ENCODE assay signal across 15 mouse cellular contexts in genomic region chr4:148403402-148403801, GRCm38 (mm10). TPM values are rescaled to one million over a fixed set of nuclear protein-coding genes. Genes with fewer than 3 reads are reported as not detected.
A peak's percentile ranks its signal among the peaks of the same experiment; 100 is the strongest.
DNase-seq lines count a peak whose midpoint lies in the region; ATAC-seq and TF ChIP-seq lines count a peak whose summit lies in the region.
"Had no signal": no experiment of that assay in that cellular context is flagged by ENCODE, and none has a peak within 500 bp of the region (broad histone marks: within the 10 kb centered on the region; RNA-seq: fewer than 3 reads in every experiment).

No protein-coding gene starts in this region.

- H3K36me3 ChIP-seq in midbrain, embryonic 10.5 days, result no peaks in the 10 kb centered on the region
- no peaks in the 10 kb centered on the region for H3K36me3 ChIP-seq in midbrain, embryonic 13.5 days
- H3K36me3 ChIP-seq in hindbrain, embryonic 12.5 days, result no peaks in the 10 kb centered on the region
- no peaks in the 10 kb centered on the region for H3K36me3 ChIP-seq in neural tube, embryonic 14.5 days (ENCODE audit: control insufficient read depth, insufficient read depth, low read length)
- no peaks in the 10 kb centered on the region for H3K36me3 ChIP-seq in thymus, adult 2 months (ENCODE audit: control insufficient read depth, insufficient read depth, low read length)
- H3K36me3 ChIP-seq: embryonic facial prominence, embryonic 10.5 days had no signal

- DNase-seq in midbrain, embryonic 10.5 days (ENCODE audit: low spot score), result no peak
- peak; percentile 41 for DNase-seq in cerebellum, adult 9-11 months
- DNase-seq in lung, postnatal 14 days, result no peak
- no peak for DNase-seq in thymus, adult 2 months
- no peak for DNase-seq in testis, postnatal 14 days (ENCODE audit: low spot score)
- DNase-seq: adrenal gland, postnatal 14 days; forebrain, postnatal 0 days; gastrocnemius, postnatal 10 days; thymus, postnatal 25 days had no signal

- TF ChIP-seq CTCF in thymus, adult 2 months (IDR thresholded peaks at IDR 0.05; ENCODE audit: borderline replicate concordance, control insufficient read depth, extremely low read depth, insufficient read depth, low read length, poor library complexity), result no peak

- no peak overlapping the region for H3K4me3 ChIP-seq in midbrain, embryonic 10.5 days
- H3K4me3 ChIP-seq in midbrain, embryonic 13.5 days (replicated peaks), result no peak overlapping the region
- H3K4me3 ChIP-seq in hindbrain, embryonic 12.5 days, result no peak overlapping the region
- no peak overlapping the region for H3K4me3 ChIP-seq in neural tube, embryonic 14.5 days (ENCODE audit: low read depth, low read length)
- H3K4me3 ChIP-seq in thymus, adult 2 months (ENCODE audit: control insufficient read depth, insufficient read depth, low read length), result no peak overlapping the region
- H3K4me3 ChIP-seq: embryonic facial prominence, embryonic 10.5 days; erythroblast, embryonic 14.5 days had no signal

- peaks cover 89% of the 10 kb centered on the region for H3K4me1 ChIP-seq in midbrain, embryonic 10.5 days
- peaks cover 44% of the 10 kb centered on the region for H3K4me1 ChIP-seq in midbrain, embryonic 13.5 days (replicated peaks)
- H3K4me1 ChIP-seq in hindbrain, embryonic 12.5 days, result peaks cover 57% of the 10 kb centered on the region
- peaks cover 21% of the 10 kb centered on the region for H3K4me1 ChIP-seq in neural tube, embryonic 14.5 days (ENCODE audit: control insufficient read depth, insufficient read depth, low read length)
- H3K4me1 ChIP-seq in thymus, adult 2 months (replicated peaks; ENCODE audit: control insufficient read depth, insufficient read depth, low read length), result no peaks in the 10 kb centered on the region

- ATAC-seq in midbrain, embryonic 13.5 days, result no peak
- ATAC-seq in hindbrain, embryonic 12.5 days (ENCODE audit: low FRiP score), result peak; percentile 20; the same call in 1 of the 2 replicates
- ATAC-seq in neural tube, embryonic 14.5 days (ENCODE audit: low read depth), result 0 out of 2 replicates have a peak, but pooled peaks have one; percentile 5
- ATAC-seq: forebrain, postnatal 0 days had no signal

- H3K27ac ChIP-seq in midbrain, embryonic 10.5 days (replicated peaks), result peak overlapping the region; percentile 71
- no peak overlapping the region for H3K27ac ChIP-seq in midbrain, embryonic 13.5 days
- peak overlapping the region; percentile 57 for H3K27ac ChIP-seq in hindbrain, embryonic 12.5 days
- no peak overlapping the region for H3K27ac ChIP-seq in neural tube, embryonic 14.5 days (ENCODE audit: low read depth, low read length)
- H3K27ac ChIP-seq in thymus, adult 2 months (ENCODE audit: control insufficient read depth, insufficient read depth, low read length), result no peak overlapping the region
- H3K27ac ChIP-seq: embryonic facial prominence, embryonic 10.5 days; layer of hippocampus, adult 2 months had no signal

- no peak overlapping the region for H3K9ac ChIP-seq in midbrain, embryonic 13.5 days (replicated peaks)
- no peak overlapping the region for H3K9ac ChIP-seq in hindbrain, embryonic 12.5 days
- H3K9ac ChIP-seq in neural tube, embryonic 14.5 days (replicated peaks; ENCODE audit: low read depth, low read length), result no peak overlapping the region
- H3K9ac ChIP-seq: forebrain, postnatal 0 days had no signal

- no peak for TF ChIP-seq POLR2A in thymus, adult 2 months (IDR thresholded peaks at IDR 0.05; ENCODE audit: control insufficient read depth, extremely low read depth, insufficient read depth, low read length, poor library complexity)

- H3K27me3 ChIP-seq in midbrain, embryonic 10.5 days (ENCODE audit: low read depth, poor library complexity, severe bottlenecking), result peaks cover 74% of the 10 kb centered on the region
- H3K27me3 ChIP-seq in midbrain, embryonic 13.5 days, result peaks cover 41% of the 10 kb centered on the region
- peaks cover 55% of the 10 kb centered on the region for H3K27me3 ChIP-seq in hindbrain, embryonic 12.5 days
- no peaks in the 10 kb centered on the region for H3K27me3 ChIP-seq in neural tube, embryonic 14.5 days (ENCODE audit: control insufficient read depth, insufficient read depth, low read length)
- peaks cover 9% of the 10 kb centered on the region for H3K27me3 ChIP-seq in thymus, adult 2 months (ENCODE audit: control insufficient read depth, insufficient read depth, low read length)

- H3K9me3 ChIP-seq in midbrain, embryonic 10.5 days (replicated peaks), result no peaks in the 10 kb centered on the region
- no peaks in the 10 kb centered on the region for H3K9me3 ChIP-seq in midbrain, embryonic 13.5 days
- no peaks in the 10 kb centered on the region for H3K9me3 ChIP-seq in hindbrain, embryonic 12.5 days (replicated peaks)
- H3K9me3 ChIP-seq in neural tube, embryonic 14.5 days (ENCODE audit: control insufficient read depth, low read length), result no peaks in the 10 kb centered on the region
- H3K9me3 ChIP-seq: embryonic facial prominence, embryonic 10.5 days had no signal

- no peak overlapping the region for H3K4me2 ChIP-seq in midbrain, embryonic 13.5 days (replicated peaks)
- H3K4me2 ChIP-seq in hindbrain, embryonic 12.5 days (replicated peaks), result no peak overlapping the region
- no peak overlapping the region for H3K4me2 ChIP-seq in neural tube, embryonic 14.5 days (ENCODE audit: low read depth, low read length)

- WGBS in midbrain, embryonic 10.5 days, result 12% methylated on average over 12 of the region's 12 CpGs
- 25% methylated on average over 12 of the region's 12 CpGs for WGBS in midbrain, embryonic 13.5 days
- WGBS in hindbrain, embryonic 12.5 days, result 11% methylated on average over 12 of the region's 12 CpGs
- 3% methylated on average over 12 of the region's 12 CpGs for WGBS in neural tube, embryonic 14.5 days
- WGBS in thymus, adult 2 months, result 16% methylated on average over 12 of the region's 12 CpGs

RNA-seq across cellular contexts. Expression of gene Ubiad1, which starts 41.2 kb away (rescaled TPM):
- 26.2 and 28.3 TPM in 2 replicates for polyA plus RNA-seq in midbrain, embryonic 10.5 days (2016; fragmentation: Nextera tagmentation; extraction: Ambion mirVana)
- 20.5 and 22.2 TPM in 2 replicates for polyA plus RNA-seq in midbrain, embryonic 13.5 days (2015; fragmentation: Nextera tagmentation; extraction: Ambion mirVana)
- polyA plus RNA-seq in hindbrain, embryonic 12.5 days (2016; fragmentation: Nextera tagmentation; extraction: Ambion mirVana), result 20.4 and 22.2 TPM in 2 replicates
- 13.3 and 13.4 TPM in 2 replicates for polyA plus RNA-seq in neural tube, embryonic 14.5 days (2014; fragmentation: Nextera tagmentation; extraction: Ambion mirVana)
- 20.0 and 22.6 TPM in 2 replicates for polyA plus RNA-seq in thymus, adult 2 months (2012; rRNA removed)

RNA-seq across cellular contexts. Expression of gene Mtor, which starts 45.0 kb away (rescaled TPM):
- polyA plus RNA-seq in midbrain, embryonic 10.5 days (2016; fragmentation: Nextera tagmentation; extraction: Ambion mirVana), result 20.8 and 25.6 TPM in 2 replicates
- 25.9 and 27.3 TPM in 2 replicates for polyA plus RNA-seq in midbrain, embryonic 13.5 days (2015; fragmentation: Nextera tagmentation; extraction: Ambion mirVana)
- 30.2 and 31.9 TPM in 2 replicates for polyA plus RNA-seq in hindbrain, embryonic 12.5 days (2016; fragmentation: Nextera tagmentation; extraction: Ambion mirVana)
- 33.0 and 33.7 TPM in 2 replicates for polyA plus RNA-seq in neural tube, embryonic 14.5 days (2014; fragmentation: Nextera tagmentation; extraction: Ambion mirVana)
- 25.0 and 31.5 TPM in 2 replicates for polyA plus RNA-seq in thymus, adult 2 months (2012; rRNA removed)

Comparison
In these comparisons a context has a peak if more than half of its experiments do, and no peak if none do; other contexts are left out.
1. H3K27ac ChIP-seq: peak in midbrain, embryonic 10.5 days (single experiment) and hindbrain, embryonic 12.5 days (single experiment); none in midbrain, embryonic 13.5 days (single experiment), neural tube, embryonic 14.5 days (single experiment) and thymus, adult 2 months (single experiment).